Mouse (Mus musculus): ENCODE measurements at regions not wholly inside any gene's neighbourhood (a gene's known extent, or its start where the extent isn't known, plus 50 kb on each side); places are given as distances from the start of the nearest gene placed in this dataset.

- H3K27ac ChIP-seq (replicated peaks): no peak overlapping the region
- H3K4me1 ChIP-seq (replicated peaks; ENCODE audit: control insufficient read depth, insufficient read depth): no peaks in the 10 kb centered on the region
- DNase-seq (ENCODE audit: low spot score) (no peak), ATAC-seq (ENCODE audit: low FRiP score, low TSS enrichment) (no peak)
- no peak overlapping the region for H3K4me3 ChIP-seq (ENCODE audit: low read depth, low read length)
- no peak overlapping the region for H3K9ac ChIP-seq (ENCODE audit: low read length)
- no peak overlapping the region for H3K4me2 ChIP-seq (replicated peaks; ENCODE audit: low read depth)
- no peak for TF ChIP-seq EP300 (optimal IDR thresholded peaks at IDR 0.05)
- no peak for TF ChIP-seq CTCF (IDR thresholded peaks at IDR 0.05; ENCODE audit: low read depth)
- no peaks in the 10 kb centered on the region for H3K27me3 ChIP-seq (ENCODE audit: control insufficient read depth, insufficient read depth, low read length)
- no peaks in the 10 kb centered on the region for H3K9me3 ChIP-seq (ENCODE audit: control insufficient read depth, low read length)
- no peaks in the 10 kb centered on the region for H3K36me3 ChIP-seq (ENCODE audit: control insufficient read depth, insufficient read depth, low read length)
These were observed 283.5 kb upstream of the Rarb start for GRCm38 (mm10) chr14:17102486-17102885.

- H3K4me2 ChIP-seq (replicated peaks; ENCODE audit: low read depth): no peak overlapping the region
- H3K27ac ChIP-seq (replicated peaks): no peak overlapping the region
- H3K27me3 ChIP-seq (ENCODE audit: control insufficient read depth, insufficient read depth, low read length): no peaks in the 10 kb centered on the region
- H3K9ac ChIP-seq (ENCODE audit: low read length): no peak overlapping the region
- H3K4me1 ChIP-seq (replicated peaks; ENCODE audit: control insufficient read depth, insufficient read depth): no peaks in the 10 kb centered on the region
- no peak for DNase-seq (ENCODE audit: low spot score)
- H3K9me3 ChIP-seq (ENCODE audit: control insufficient read depth, low read length): no peaks in the 10 kb centered on the region
- no peak for ATAC-seq (ENCODE audit: low FRiP score, low TSS enrichment)
- no peaks in the 10 kb centered on the region for H3K36me3 ChIP-seq (ENCODE audit: control insufficient read depth, insufficient read depth, low read length)
- H3K4me3 ChIP-seq (ENCODE audit: low read depth, low read length): no peak overlapping the region
- 43% methylated on average over 4 of the region's 4 CpGs for WGBS
- TF ChIP-seq CTCF (IDR thresholded peaks at IDR 0.05; ENCODE audit: low read depth) (no peak), EP300 (optimal IDR thresholded peaks at IDR 0.05) (no peak)
These were observed 271.6 kb upstream of the Rarb start for GRCm38 (mm10) chr14:17090573-17090937.

DNA sequence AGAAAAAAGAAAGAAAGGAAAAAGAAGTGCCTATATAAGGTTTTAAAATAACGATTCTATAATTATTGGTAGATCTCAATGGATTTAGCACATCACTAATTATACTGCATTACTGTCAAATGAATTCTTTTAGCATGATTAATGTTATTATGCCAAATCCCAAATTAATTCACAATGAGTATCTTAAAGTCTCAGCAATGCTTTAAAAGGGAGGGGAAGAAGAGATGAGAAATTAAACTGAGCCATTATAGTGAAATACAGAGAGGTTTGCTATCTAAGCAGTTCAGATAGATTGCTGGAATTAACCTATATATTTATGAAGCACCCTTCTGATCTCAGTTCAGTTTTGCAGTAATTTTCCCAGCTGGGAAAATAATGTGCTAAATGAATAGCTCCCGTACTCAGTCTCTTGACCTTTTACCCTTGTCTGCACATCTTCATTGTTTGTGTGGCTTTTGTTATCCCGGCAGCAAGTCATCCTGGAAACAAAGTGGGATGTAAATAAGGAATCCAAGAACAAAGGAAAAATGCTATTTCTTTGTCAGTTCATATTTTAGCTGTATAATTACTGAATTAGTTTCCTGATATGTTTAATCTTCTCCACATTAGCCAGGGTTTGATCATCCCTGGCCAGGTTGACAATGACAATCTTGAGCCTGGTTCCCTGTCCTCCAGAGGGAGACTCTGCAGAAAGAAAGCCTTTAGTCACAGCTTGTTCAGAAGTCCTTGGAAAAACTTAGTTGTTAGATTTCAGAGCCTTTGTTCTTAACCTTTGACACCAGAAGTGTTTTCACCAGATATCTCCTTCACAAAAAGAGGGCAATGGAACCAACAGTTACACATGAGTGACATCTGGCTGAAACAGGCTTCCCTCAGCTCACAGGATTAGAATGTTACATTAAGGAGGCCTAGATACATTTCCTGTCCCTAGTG, 270.9 kb upstream of the Rarb start:
- TF ChIP-seq EP300 (optimal IDR thresholded peaks at IDR 0.05) (no peak), CTCF (IDR thresholded peaks at IDR 0.05; ENCODE audit: low read depth) (no peak; the same call in 1 of the 2 replicates)
- Histone ChIP-seq H3K27ac (replicated peaks) (no peak overlapping the region), H3K4me2 (replicated peaks; ENCODE audit: low read depth) (no peak overlapping the region), H3K4me1 (replicated peaks; ENCODE audit: control insufficient read depth, insufficient read depth) (no peaks in the 10 kb centered on the region), H3K27me3 (ENCODE audit: control insufficient read depth, insufficient read depth, low read length) (no peaks in the 10 kb centered on the region), H3K4me3 (ENCODE audit: low read depth, low read length) (no peak overlapping the region), H3K9me3 (ENCODE audit: control insufficient read depth, low read length) (no peaks in the 10 kb centered on the region), H3K36me3 (ENCODE audit: control insufficient read depth, insufficient read depth, low read length) (no peaks in the 10 kb centered on the region), H3K9ac (ENCODE audit: low read length) (no peak overlapping the region)
- DNase-seq (ENCODE audit: low spot score): no peak
- WGBS: 40% methylated on average over 3 of the region's 3 CpGs
- ATAC-seq (ENCODE audit: low FRiP score, low TSS enrichment): no peak

- Histone ChIP-seq H3K4me1 (replicated peaks; ENCODE audit: control insufficient read depth, insufficient read depth) (no peaks in the 10 kb centered on the region), H3K27ac (replicated peaks) (no peak overlapping the region), H3K9ac (ENCODE audit: low read length) (no peak overlapping the region), H3K36me3 (ENCODE audit: control insufficient read depth, insufficient read depth, low read length) (no peaks in the 10 kb centered on the region), H3K9me3 (ENCODE audit: control insufficient read depth, low read length) (no peaks in the 10 kb centered on the region), H3K4me3 (ENCODE audit: low read depth, low read length) (no peak overlapping the region), H3K27me3 (ENCODE audit: control insufficient read depth, insufficient read depth, low read length) (no peaks in the 10 kb centered on the region), H3K4me2 (replicated peaks; ENCODE audit: low read depth) (no peak overlapping the region)
- DNase-seq (ENCODE audit: low spot score) (no peak), ATAC-seq (ENCODE audit: low FRiP score, low TSS enrichment) (no peak)
- TF ChIP-seq EP300 (optimal IDR thresholded peaks at IDR 0.05): no peak
- no peak for TF ChIP-seq CTCF (IDR thresholded peaks at IDR 0.05; ENCODE audit: low read depth)
These were observed 270.2 kb upstream of the Rarb start for GRCm38 (mm10) chr14:17089089-17089634.

- no peak for TF ChIP-seq EP300 (optimal IDR thresholded peaks at IDR 0.05)
- no peak for TF ChIP-seq CTCF (IDR thresholded peaks at IDR 0.05; ENCODE audit: low read depth)
These were observed 268.9 kb upstream of the Rarb start for GRCm38 (mm10) chr14:17087828-17088227.

GRCm38 (mm10) chr14:17083907-17084306, 265.0 kb upstream of the Rarb start:
- no peak for ATAC-seq (ENCODE audit: low FRiP score, low TSS enrichment)
- H3K36me3 ChIP-seq (ENCODE audit: control insufficient read depth, insufficient read depth, low read length): no peaks in the 10 kb centered on the region
- no peak overlapping the region for H3K4me2 ChIP-seq (replicated peaks; ENCODE audit: low read depth)
- H3K27me3 ChIP-seq (ENCODE audit: control insufficient read depth, insufficient read depth, low read length): no peaks in the 10 kb centered on the region
- H3K9ac ChIP-seq (ENCODE audit: low read length): no peak overlapping the region
- TF ChIP-seq EP300 (optimal IDR thresholded peaks at IDR 0.05): no peak
- TF ChIP-seq CTCF (IDR thresholded peaks at IDR 0.05; ENCODE audit: low read depth): peak; percentile 51
- DNase-seq (ENCODE audit: low spot score): no peak
- H3K4me1 ChIP-seq (replicated peaks; ENCODE audit: control insufficient read depth, insufficient read depth): no peaks in the 10 kb centered on the region
- 48% methylated on average over 2 of the region's 2 CpGs for WGBS
- no peaks in the 10 kb centered on the region for H3K9me3 ChIP-seq (ENCODE audit: control insufficient read depth, low read length)
- no peak overlapping the region for H3K4me3 ChIP-seq (ENCODE audit: low read depth, low read length)
- no peak overlapping the region for H3K27ac ChIP-seq (replicated peaks)

More at GRCm38 (mm10) chr14:17087828-17088227, 268.9 kb upstream of the Rarb start:
- WGBS: 57% methylated on average over 1 of the region's 1 CpGs
- no peak overlapping the region for H3K27ac ChIP-seq (replicated peaks)
- no peak overlapping the region for H3K4me3 ChIP-seq (ENCODE audit: low read depth, low read length)
- H3K9me3 ChIP-seq (ENCODE audit: control insufficient read depth, low read length): no peaks in the 10 kb centered on the region
- no peaks in the 10 kb centered on the region for H3K27me3 ChIP-seq (ENCODE audit: control insufficient read depth, insufficient read depth, low read length)
- DNase-seq (ENCODE audit: low spot score): no peak
- H3K4me1 ChIP-seq (replicated peaks; ENCODE audit: control insufficient read depth, insufficient read depth): no peaks in the 10 kb centered on the region
- H3K4me2 ChIP-seq (replicated peaks; ENCODE audit: low read depth): no peak overlapping the region
- no peaks in the 10 kb centered on the region for H3K36me3 ChIP-seq (ENCODE audit: control insufficient read depth, insufficient read depth, low read length)
- H3K9ac ChIP-seq (ENCODE audit: low read length): no peak overlapping the region
- peak; percentile 66 for ATAC-seq (ENCODE audit: low FRiP score, low TSS enrichment)

Data from stomach, postnatal 0 days (tissue).